Mouse (Mus musculus) cerebellum, adult 2 months (tissue): ENCODE data around the gene Olfr16. TPM values are rescaled to one million over a fixed set of nuclear protein-coding genes. Genes with fewer than 3 reads are reported as not detected.

Experiments
- DNase-seq, 2 experiments: peaks; one replicate each; pipeline ENCODE4 v3.0.0; 2021
- H3K27ac ChIP-seq: fragments of 200-500 bp; 2 replicates; pipeline ENCODE4 v1.5.1; 2012; ENCODE audit warnings: low read length, control low read depth, inconsistent platforms; ENCODE audit not compliant: insufficient read depth
- H3K27me3 ChIP-seq: fragments of 200-500 bp; 2 replicates; pipeline ENCODE4 v1.6.1; 2012; ENCODE audit warnings: inconsistent platforms, mild to moderate bottlenecking, low read length, moderate library complexity; ENCODE audit not compliant: control insufficient read depth, insufficient read depth
- H3K4me1 ChIP-seq: fragments of 200-500 bp; 2 replicates; pipeline ENCODE4 v1.6.1; 2011; ENCODE audit warnings: low read length; ENCODE audit not compliant: control insufficient read depth, insufficient read depth
- H3K4me3 ChIP-seq: fragments of 200-500 bp; replicated peaks from 2 replicates; pipeline ENCODE3; 2011; ENCODE audit warnings: mild to moderate bottlenecking, low read depth, low read length, control low read depth; ENCODE audit not compliant: insufficient read depth
- CTCF ChIP-seq: fragments of 200-500 bp; IDR thresholded peaks from 2 replicates; pipeline ENCODE4 v1.5.1; 2011; ENCODE audit warnings: low read depth, mild to moderate bottlenecking, control low read depth, low read length, moderate library complexity, borderline replicate concordance; ENCODE audit not compliant: insufficient read depth
- POLR2A ChIP-seq: fragments of 200-500 bp; IDR thresholded peaks from 2 replicates; pipeline ENCODE4 v1.6.1; 2011; ENCODE audit warnings: low read length, control low read depth, borderline replicate concordance; ENCODE audit not compliant: insufficient read depth
- WGBS: fragments of 180-500 bp; shearing (Covaris S2); methylation state at CpG from one replicate; pipeline ENCODE4 v1.1.7; 2018; 5-methylcytosine and 5-hydroxymethylcytosine counted together
- polyA plus RNA-seq: library from polyadenylated mRNA; depleted of rRNA; stranded (reverse); fragments of >200 nt; gene quantifications from 2 replicates; pipeline ENCODE4 v1.2.3, GENCODE M21; 2012; rRNA removed

The Olfr16 gene
- polyA plus RNA-seq: not detected in 2 replicates

DNA sequence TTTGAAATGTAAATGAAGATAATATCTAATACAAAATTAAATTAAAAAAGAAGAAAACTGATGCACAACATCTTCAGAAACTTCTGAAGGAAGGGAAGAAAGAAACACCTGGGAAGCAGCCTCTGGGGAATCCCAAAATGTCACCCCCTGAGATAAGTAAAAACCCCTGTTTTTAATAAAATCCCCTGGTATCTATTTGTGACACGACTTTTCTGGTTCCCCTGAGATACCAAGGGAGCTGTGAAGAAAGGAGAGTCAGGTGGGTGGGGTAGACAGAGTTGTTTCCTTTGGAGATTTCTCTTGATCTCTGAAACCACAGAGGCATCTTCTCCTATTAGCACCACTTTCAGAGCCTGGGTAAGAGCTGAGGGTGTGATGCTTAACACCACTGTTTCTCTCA is at the start of gene Olfr16:
Gene Olfr16, plus strand, starts transcription at position 250 of the 400 bp plus-strand sequence.
- 52% methylated on average over 1 of the region's 1 CpGs for WGBS
- DNase-seq: no peak
- TF ChIP-seq POLR2A (no peak), CTCF (no peak)
- Histone ChIP-seq H3K27ac (no peak within 1 kb of the TSS), H3K4me1 (no peaks in the 10 kb centered on the region), H3K27me3 (no peaks in the 10 kb centered on the region), H3K4me3 (no peak within 1 kb of the TSS)

DNA sequence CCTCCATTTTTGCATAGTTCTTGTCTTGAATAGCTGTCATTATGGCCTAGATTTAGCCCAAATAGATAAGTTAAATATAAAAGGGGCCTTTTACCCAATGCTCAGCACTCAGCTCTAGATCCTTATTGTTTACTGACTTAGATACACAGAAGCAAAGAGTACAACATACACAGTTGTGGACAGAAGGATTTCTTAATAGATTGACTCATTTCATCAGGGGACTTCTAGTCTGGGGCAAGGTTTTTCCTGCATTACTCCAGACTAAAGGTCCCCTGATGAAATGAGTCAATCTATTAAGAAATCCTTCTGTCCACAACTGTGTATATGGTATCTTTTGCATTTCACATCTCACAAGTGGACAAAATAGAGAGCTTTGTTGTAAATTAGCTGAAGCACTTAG is 46.9 kb upstream of the Olfr16 start:
- TF ChIP-seq CTCF: no peak
- TF ChIP-seq POLR2A: no peak
- H3K4me3 ChIP-seq: no peak overlapping the region
- DNase-seq: no peak
- H3K4me1 ChIP-seq: no peaks in the 10 kb centered on the region
- H3K27ac ChIP-seq: no peak overlapping the region
- H3K27me3 ChIP-seq: no peaks in the 10 kb centered on the region

- H3K27me3 ChIP-seq: no peaks in the 10 kb centered on the region
- no peak for DNase-seq
- H3K4me1 ChIP-seq: no peaks in the 10 kb centered on the region
- 84% methylated on average over 1 of the region's 1 CpGs for WGBS
- no peak overlapping the region for H3K4me3 ChIP-seq
- H3K27ac ChIP-seq: no peak overlapping the region
- TF ChIP-seq POLR2A (no peak), CTCF (no peak)
Measured at GRCm38 (mm10) chr1:172917115-172917514, 33.1 kb upstream of the Olfr16 start.

DNA sequence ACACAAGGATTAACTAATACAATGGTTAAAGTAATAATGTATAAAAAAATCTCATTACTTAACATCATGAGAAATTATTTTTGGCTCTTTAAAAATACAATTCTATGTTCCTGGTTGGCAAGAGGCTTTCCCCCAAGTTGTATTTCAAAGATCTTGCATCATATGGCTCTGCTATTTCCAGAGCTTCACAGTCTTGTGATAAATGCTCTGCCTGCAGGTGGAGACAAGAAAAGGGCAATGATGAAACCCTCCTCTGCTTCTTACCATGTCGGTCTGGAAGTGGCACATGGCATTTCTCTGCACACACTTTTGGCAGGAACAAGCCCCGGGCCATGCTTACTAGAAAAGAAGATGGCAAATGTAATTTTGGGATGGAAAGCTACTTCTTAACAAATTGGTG is 31.8 kb upstream of the Olfr16 start:
- no peak for DNase-seq
- Histone ChIP-seq H3K27me3 (no peaks in the 10 kb centered on the region), H3K4me1 (no peaks in the 10 kb centered on the region), H3K4me3 (no peak overlapping the region), H3K27ac (no peak overlapping the region)
- no peak for TF ChIP-seq CTCF
- no peak for TF ChIP-seq POLR2A
- WGBS: 76% methylated on average over 2 of the region's 2 CpGs

- DNase-seq: no peak
- no peaks in the 10 kb centered on the region for H3K4me1 ChIP-seq
- H3K27ac ChIP-seq: no peak overlapping the region
- TF ChIP-seq CTCF: no peak
- WGBS: 90% methylated on average over 2 of the region's 2 CpGs
- no peak overlapping the region for H3K4me3 ChIP-seq
- H3K27me3 ChIP-seq: no peaks in the 10 kb centered on the region
Measured at GRCm38 (mm10) chr1:172932197-172932596, 18.0 kb upstream of the Olfr16 start.

- Histone ChIP-seq H3K4me1 (no peaks in the 10 kb centered on the region), H3K27ac (no peak overlapping the region), H3K27me3 (no peaks in the 10 kb centered on the region), H3K4me3 (no peak overlapping the region)
- TF ChIP-seq CTCF (no peak), POLR2A (no peak)
- 74% methylated on average over 2 of the region's 2 CpGs for WGBS
- DNase-seq: no peak
Measured at GRCm38 (mm10) chr1:172951171-172951720, 1.0 kb downstream of the Olfr16 start.

DNA sequence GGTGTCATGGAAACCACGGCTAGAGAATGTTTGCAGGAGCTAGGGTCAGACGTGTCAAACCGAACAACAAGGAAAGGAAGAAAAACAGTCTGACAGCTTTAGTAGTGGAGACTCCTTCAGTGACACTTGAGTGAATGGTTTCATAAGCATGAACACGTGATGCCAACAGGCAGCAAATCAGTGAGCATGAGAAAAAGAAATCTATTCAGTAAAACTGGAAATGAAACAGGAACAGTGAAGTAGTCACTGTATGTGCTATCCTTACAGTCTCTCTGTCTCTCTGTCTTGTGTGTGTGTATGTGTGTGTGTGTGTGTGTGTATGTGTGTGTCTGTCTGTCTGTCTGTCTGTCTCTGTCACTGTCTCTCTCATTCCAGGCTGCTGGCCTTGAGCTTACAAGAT is 5.2 kb downstream of the Olfr16 start:
- WGBS: 32% methylated on average over 4 of the region's 4 CpGs
- DNase-seq: no peak

GRCm38 (mm10) chr1:172960452-172960851 is 10.2 kb downstream of the Olfr16 start:
- Histone ChIP-seq H3K4me3 (no peak overlapping the region), H3K4me1 (no peaks in the 10 kb centered on the region), H3K27ac (no peak overlapping the region), H3K27me3 (no peaks in the 10 kb centered on the region)
- WGBS: 47% methylated on average over 1 of the region's 1 CpGs
- DNase-seq: no peak
- TF ChIP-seq CTCF (no peak), POLR2A (no peak)

More for the DNA sequence above, 5.2 kb downstream of the Olfr16 start:
- Histone ChIP-seq H3K4me1 (no peaks in the 10 kb centered on the region), H3K4me3 (no peak overlapping the region), H3K27ac (no peak overlapping the region), H3K27me3 (no peaks in the 10 kb centered on the region)
- TF ChIP-seq POLR2A (no peak), CTCF (no peak)
